Mouse (Mus musculus): ENCODE measurements around the gene Serpina10. TPM values are rescaled to one million over a fixed set of nuclear protein-coding genes. Genes with fewer than 3 reads are reported as not detected.
"Not testable (repeated sequence)": the region's sequence is repeated elsewhere in the genome, so short reads cannot be mapped to it uniquely, and the experiment has no call there.

Serpina10 gene
- not detected in 2 replicates for polyA plus RNA-seq (2014; fragmentation: Nextera tagmentation; extraction: Ambion mirVana)

DNA sequence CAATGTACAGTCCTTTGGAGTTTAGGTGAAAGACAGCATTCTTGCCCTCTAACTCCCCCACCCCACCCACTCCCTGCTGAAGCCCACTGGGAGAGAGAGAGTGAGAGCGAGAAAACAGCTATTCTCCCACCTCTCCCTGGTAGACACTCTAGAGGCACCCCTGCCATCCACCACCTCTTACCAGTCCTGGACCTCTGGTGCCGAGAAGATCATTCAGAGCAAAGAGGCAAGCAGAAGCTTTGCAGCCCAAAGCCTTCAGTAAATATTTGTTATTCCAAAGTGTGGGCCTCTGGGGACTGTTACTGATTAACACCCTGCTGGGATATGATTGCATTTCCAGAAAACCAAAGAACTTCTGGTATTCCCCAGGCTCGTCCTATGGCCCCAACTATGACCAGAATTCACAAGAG lies at the start of gene Serpina10:
TSS of gene Serpina10 (minus strand) at position 242 of the 410 bp plus-strand sequence.
- Histone ChIP-seq H3K9ac (ENCODE audit: low read length) (no peak within 1 kb of the TSS), H3K4me3 (ENCODE audit: low read depth, low read length) (no peak within 1 kb of the TSS), H3K27me3 (ENCODE audit: control insufficient read depth, insufficient read depth, low read length) (no peaks in the 10 kb centered on the region), H3K4me1 (replicated peaks; ENCODE audit: control insufficient read depth, insufficient read depth, low read length) (no peaks in the 10 kb centered on the region), H3K4me2 (ENCODE audit: low read depth, low read length, severe bottlenecking) (no peak within 1 kb of the TSS), H3K27ac (ENCODE audit: low read depth, low read length) (no peak within 1 kb of the TSS), H3K9me3 (ENCODE audit: control insufficient read depth, low read length) (no peaks in the 10 kb centered on the region), H3K36me3 (ENCODE audit: control insufficient read depth, insufficient read depth, low read length) (no peaks in the 10 kb centered on the region)
- no peak for DNase-seq (ENCODE audit: low spot score)
- no peak for ATAC-seq (replicated peaks; ENCODE audit: low FRiP score)
- WGBS, result 82% methylated on average over 3 of the region's 3 CpGs

DNA sequence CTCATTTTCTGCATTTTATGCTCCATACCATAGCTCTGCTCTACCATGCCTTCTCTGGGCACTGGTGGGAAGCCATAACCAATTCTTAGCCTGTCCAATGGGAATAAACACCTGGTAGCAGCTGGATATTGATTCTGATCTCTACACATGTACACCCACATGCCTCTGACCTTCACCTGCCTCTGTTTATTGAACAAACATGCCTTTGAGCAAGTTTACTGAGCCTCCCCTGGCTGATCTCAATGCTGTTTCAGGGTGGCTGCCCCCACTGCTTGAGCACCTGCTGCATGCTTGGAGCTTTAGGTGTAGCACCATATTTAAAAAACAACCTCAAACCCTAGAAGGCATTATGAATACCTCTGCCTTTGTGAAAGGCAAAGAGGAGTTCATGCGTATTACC lies 48.6 kb upstream of the Serpina10 start:
- H3K27ac ChIP-seq (ENCODE audit: low read depth, low read length); DNase-seq (ENCODE audit: low spot score); ATAC-seq (replicated peaks; ENCODE audit: low FRiP score); H3K4me2 ChIP-seq (ENCODE audit: low read depth, low read length, severe bottlenecking); H3K4me1 ChIP-seq (replicated peaks; ENCODE audit: control insufficient read depth, insufficient read depth, low read length); H3K9me3 ChIP-seq (ENCODE audit: control insufficient read depth, low read length); H3K36me3 ChIP-seq (ENCODE audit: control insufficient read depth, insufficient read depth, low read length); H3K9ac ChIP-seq (ENCODE audit: low read length); H3K4me3 ChIP-seq (ENCODE audit: low read depth, low read length); H3K27me3 ChIP-seq (ENCODE audit: control insufficient read depth, insufficient read depth, low read length): not testable (repeated sequence)
- WGBS, result 97% methylated on average over 1 of the region's 1 CpGs

DNA sequence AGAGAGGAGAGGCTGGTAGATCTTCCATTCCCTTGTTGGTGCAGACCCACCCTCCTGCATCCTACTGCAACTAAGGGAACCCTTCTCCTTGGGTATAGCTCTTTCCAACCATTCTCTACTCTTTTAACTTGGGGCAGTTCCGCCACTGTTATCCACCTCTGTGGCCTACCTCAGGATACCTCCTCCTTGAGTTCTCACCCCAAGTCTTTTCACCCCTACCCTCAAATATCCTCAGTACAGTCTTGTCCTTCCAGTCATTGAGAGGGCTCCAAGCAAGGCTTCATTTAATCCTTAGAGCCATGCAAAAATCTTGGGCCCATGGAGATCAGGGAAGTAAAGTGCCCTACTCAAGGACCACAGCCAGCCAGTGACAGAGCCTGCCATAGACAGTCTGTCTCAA lies 44.8 kb upstream of the Serpina10 start, which contains the start of gene Serpina16:
TSS of gene Serpina16 (minus strand) at position 101 of the 400 bp plus-strand sequence.
- H3K9me3 ChIP-seq (ENCODE audit: control insufficient read depth, low read length), result no peaks in the 10 kb centered on the region
- H3K4me1 ChIP-seq (replicated peaks; ENCODE audit: control insufficient read depth, insufficient read depth, low read length), result no peaks in the 10 kb centered on the region
- no peaks in the 10 kb centered on the region for H3K36me3 ChIP-seq (ENCODE audit: control insufficient read depth, insufficient read depth, low read length)
- no peak within 1 kb of the TSS for H3K4me3 ChIP-seq (ENCODE audit: low read depth, low read length)
- DNase-seq (ENCODE audit: low spot score), result no peak
- 85% methylated on average over 1 of the region's 1 CpGs for WGBS
- no peak within 1 kb of the TSS for H3K4me2 ChIP-seq (ENCODE audit: low read depth, low read length, severe bottlenecking)
- no peaks in the 10 kb centered on the region for H3K27me3 ChIP-seq (ENCODE audit: control insufficient read depth, insufficient read depth, low read length)
- H3K9ac ChIP-seq (ENCODE audit: low read length), result no peak within 1 kb of the TSS
- H3K27ac ChIP-seq (ENCODE audit: low read depth, low read length), result no peak within 1 kb of the TSS
- ATAC-seq (replicated peaks; ENCODE audit: low FRiP score), result no peak

DNA sequence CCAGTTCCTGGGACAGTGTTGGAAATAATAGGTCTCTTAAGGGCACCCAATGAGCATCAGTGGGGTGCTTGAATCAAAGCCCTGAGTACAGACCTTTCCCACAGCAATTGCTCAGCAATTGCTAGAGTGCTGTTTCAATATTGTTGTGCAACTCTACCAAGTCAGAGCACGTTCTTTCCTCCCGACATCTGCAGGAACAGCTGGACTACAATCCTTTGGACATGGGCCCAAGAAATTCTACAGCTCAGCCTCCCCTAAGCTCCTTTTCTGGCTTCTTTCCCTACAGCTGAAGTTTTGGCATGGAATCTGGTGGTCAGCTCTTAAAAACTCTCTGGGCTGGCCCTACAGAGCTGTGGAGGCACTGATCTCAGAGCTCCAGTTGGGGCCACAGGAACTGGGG lies 41.9 kb upstream of the Serpina10 start:
- no peaks in the 10 kb centered on the region for H3K27me3 ChIP-seq (ENCODE audit: control insufficient read depth, insufficient read depth, low read length)
- no peaks in the 10 kb centered on the region for H3K9me3 ChIP-seq (ENCODE audit: control insufficient read depth, low read length)
- WGBS, result 86% methylated on average over 2 of the region's 2 CpGs
- no peak for DNase-seq (ENCODE audit: low spot score)
- H3K9ac ChIP-seq (ENCODE audit: low read length), result no peak overlapping the region
- ATAC-seq (replicated peaks; ENCODE audit: low FRiP score), result no peak
- no peak overlapping the region for H3K27ac ChIP-seq (ENCODE audit: low read depth, low read length)
- no peaks in the 10 kb centered on the region for H3K36me3 ChIP-seq (ENCODE audit: control insufficient read depth, insufficient read depth, low read length)
- H3K4me3 ChIP-seq (ENCODE audit: low read depth, low read length), result no peak overlapping the region
- no peaks in the 10 kb centered on the region for H3K4me1 ChIP-seq (replicated peaks; ENCODE audit: control insufficient read depth, insufficient read depth, low read length)
- H3K4me2 ChIP-seq (ENCODE audit: low read depth, low read length, severe bottlenecking), result no peak overlapping the region

DNA sequence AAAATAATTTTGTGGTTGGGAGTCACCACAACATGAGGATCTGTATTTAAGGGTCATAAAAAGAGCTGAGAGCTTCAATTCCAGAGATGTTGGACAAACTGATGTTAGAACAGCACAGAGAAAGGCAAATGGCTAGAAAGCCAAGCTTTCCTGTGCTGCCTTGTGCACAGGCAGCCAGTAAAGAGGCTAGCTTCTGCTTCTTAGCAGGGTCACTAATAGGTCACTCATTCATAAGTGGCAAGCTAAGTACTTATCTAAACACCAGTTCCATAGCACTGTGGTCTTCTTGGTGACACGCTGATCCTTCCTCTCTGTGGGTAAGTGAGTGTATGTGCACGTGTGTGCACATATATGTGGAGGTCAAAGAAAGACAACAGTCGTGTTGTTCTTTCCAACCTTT lies 40.2 kb upstream of the Serpina10 start:
- Histone ChIP-seq H3K36me3 (ENCODE audit: control insufficient read depth, insufficient read depth, low read length) (no peaks in the 10 kb centered on the region), H3K27ac (ENCODE audit: low read depth, low read length) (no peak overlapping the region), H3K27me3 (ENCODE audit: control insufficient read depth, insufficient read depth, low read length) (no peaks in the 10 kb centered on the region), H3K9ac (ENCODE audit: low read length) (no peak overlapping the region), H3K4me1 (replicated peaks; ENCODE audit: control insufficient read depth, insufficient read depth, low read length) (no peaks in the 10 kb centered on the region), H3K4me3 (ENCODE audit: low read depth, low read length) (no peak overlapping the region), H3K4me2 (ENCODE audit: low read depth, low read length, severe bottlenecking) (no peak overlapping the region), H3K9me3 (ENCODE audit: control insufficient read depth, low read length) (no peaks in the 10 kb centered on the region)
- DNase-seq (ENCODE audit: low spot score) (no peak), ATAC-seq (replicated peaks; ENCODE audit: low FRiP score) (no peak)
- 88% methylated on average over 3 of the region's 3 CpGs for WGBS

DNA sequence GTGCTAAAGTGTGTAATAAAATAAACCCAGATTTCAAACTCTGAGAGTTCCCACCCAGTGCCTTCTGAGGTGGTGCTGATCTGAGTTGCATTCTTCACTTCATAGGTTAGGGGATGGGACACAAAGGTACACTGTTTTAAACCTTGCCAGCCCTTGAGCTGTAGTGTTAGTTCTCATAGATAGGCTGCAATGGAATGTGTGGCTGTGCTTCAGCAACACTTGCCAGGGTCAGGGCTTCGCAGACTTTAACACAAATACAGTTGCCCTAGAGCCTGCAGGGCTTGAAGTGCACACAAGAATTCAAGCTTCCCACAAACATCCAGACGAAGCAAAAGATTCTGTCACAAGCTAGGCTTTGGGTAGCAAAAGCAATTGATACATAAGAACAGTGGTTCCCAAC lies 39.7 kb upstream of the Serpina10 start:
- no peak for ATAC-seq (replicated peaks; ENCODE audit: low FRiP score)
- no peak overlapping the region for H3K4me3 ChIP-seq (ENCODE audit: low read depth, low read length)
- no peak overlapping the region for H3K27ac ChIP-seq (ENCODE audit: low read depth, low read length)
- no peaks in the 10 kb centered on the region for H3K27me3 ChIP-seq (ENCODE audit: control insufficient read depth, insufficient read depth, low read length)
- H3K4me1 ChIP-seq (replicated peaks; ENCODE audit: control insufficient read depth, insufficient read depth, low read length), result no peaks in the 10 kb centered on the region
- 75% methylated on average over 2 of the region's 2 CpGs for WGBS
- no peaks in the 10 kb centered on the region for H3K36me3 ChIP-seq (ENCODE audit: control insufficient read depth, insufficient read depth, low read length)
- H3K9ac ChIP-seq (ENCODE audit: low read length), result no peak overlapping the region
- no peak overlapping the region for H3K4me2 ChIP-seq (ENCODE audit: low read depth, low read length, severe bottlenecking)
- H3K9me3 ChIP-seq (ENCODE audit: control insufficient read depth, low read length), result no peaks in the 10 kb centered on the region
- no peak for DNase-seq (ENCODE audit: low spot score)

DNA sequence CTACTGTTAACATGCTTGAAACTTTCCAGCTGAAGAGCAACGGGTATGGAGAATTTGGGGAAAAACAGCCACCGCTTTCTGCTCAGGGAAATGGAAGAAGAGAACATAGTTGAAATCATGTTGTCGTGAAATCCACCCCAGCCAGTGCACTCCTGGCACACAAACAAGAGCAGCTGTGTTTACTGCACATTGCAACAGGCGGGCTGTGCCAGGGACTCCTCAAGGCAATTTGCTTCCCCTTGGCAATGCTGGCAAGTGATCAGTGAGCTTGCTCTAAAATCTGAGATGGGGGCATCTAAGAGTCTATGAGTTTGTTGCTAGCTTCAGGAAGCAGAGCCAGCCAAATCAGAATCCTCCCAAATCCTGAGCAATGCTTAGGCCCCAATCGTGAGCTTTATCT lies 39.1 kb upstream of the Serpina10 start:
- 91% methylated on average over 5 of the region's 5 CpGs for WGBS
- no peak overlapping the region for H3K4me3 ChIP-seq (ENCODE audit: low read depth, low read length)
- no peak overlapping the region for H3K27ac ChIP-seq (ENCODE audit: low read depth, low read length)
- H3K9ac ChIP-seq (ENCODE audit: low read length), result no peak overlapping the region
- no peak overlapping the region for H3K4me2 ChIP-seq (ENCODE audit: low read depth, low read length, severe bottlenecking)
- ATAC-seq (replicated peaks; ENCODE audit: low FRiP score), result no peak
- no peak for DNase-seq (ENCODE audit: low spot score)
- H3K9me3 ChIP-seq (ENCODE audit: control insufficient read depth, low read length), result no peaks in the 10 kb centered on the region
- no peaks in the 10 kb centered on the region for H3K27me3 ChIP-seq (ENCODE audit: control insufficient read depth, insufficient read depth, low read length)
- no peaks in the 10 kb centered on the region for H3K36me3 ChIP-seq (ENCODE audit: control insufficient read depth, insufficient read depth, low read length)
- H3K4me1 ChIP-seq (replicated peaks; ENCODE audit: control insufficient read depth, insufficient read depth, low read length), result no peaks in the 10 kb centered on the region

DNA sequence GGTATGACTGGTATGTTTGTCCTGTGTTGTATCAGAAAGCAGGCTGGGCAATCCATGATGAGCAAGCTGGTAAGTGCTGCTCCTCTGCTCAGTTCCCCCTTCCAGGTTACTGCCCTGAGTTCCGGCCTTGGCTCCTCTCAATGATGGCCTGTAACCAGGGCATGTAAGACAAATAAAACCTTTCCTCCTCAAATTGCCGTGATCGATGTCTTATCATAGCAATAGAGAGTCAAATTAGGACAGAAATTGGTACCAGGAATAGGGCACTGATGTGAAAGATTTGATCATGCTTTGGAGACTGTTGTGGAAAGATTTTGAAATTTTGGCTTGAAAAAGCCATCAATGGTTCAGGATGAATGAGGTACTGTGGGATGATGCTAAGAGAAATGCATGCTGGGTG lies 34.0 kb upstream of the Serpina10 start:
- H3K27me3 ChIP-seq (ENCODE audit: control insufficient read depth, insufficient read depth, low read length), result no peaks in the 10 kb centered on the region
- 89% methylated on average over 3 of the region's 3 CpGs for WGBS

DNA sequence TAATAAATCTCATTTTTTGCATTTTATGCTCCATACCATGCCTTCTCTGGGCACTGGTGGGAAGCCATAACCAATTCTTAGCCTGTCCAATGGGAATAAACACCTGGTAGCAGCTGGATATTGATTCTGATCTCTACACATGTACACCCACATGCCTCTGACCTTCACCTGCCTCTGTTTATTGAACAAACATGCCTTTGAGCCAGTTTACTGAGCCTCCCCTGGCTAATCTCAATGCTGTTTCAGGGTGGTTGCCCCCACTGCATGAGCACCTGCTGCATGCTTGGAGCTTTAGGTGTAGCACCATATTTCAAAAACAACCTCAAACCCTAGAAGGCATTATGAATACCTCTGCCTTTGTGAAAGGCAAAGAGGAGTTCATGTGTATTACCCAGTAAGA lies 30.8 kb upstream of the Serpina10 start:
- not testable (repeated sequence) for ATAC-seq (replicated peaks; ENCODE audit: low FRiP score); DNase-seq (ENCODE audit: low spot score); H3K4me1 ChIP-seq (replicated peaks; ENCODE audit: control insufficient read depth, insufficient read depth, low read length); H3K27me3 ChIP-seq (ENCODE audit: control insufficient read depth, insufficient read depth, low read length); H3K27ac ChIP-seq (ENCODE audit: low read depth, low read length); H3K4me2 ChIP-seq (ENCODE audit: low read depth, low read length, severe bottlenecking); H3K9ac ChIP-seq (ENCODE audit: low read length); H3K36me3 ChIP-seq (ENCODE audit: control insufficient read depth, insufficient read depth, low read length); H3K9me3 ChIP-seq (ENCODE audit: control insufficient read depth, low read length); H3K4me3 ChIP-seq (ENCODE audit: low read depth, low read length)

More for the DNA sequence above, 34.0 kb upstream of the Serpina10 start:
- Histone ChIP-seq H3K27ac (ENCODE audit: low read depth, low read length) (no peak overlapping the region), H3K4me2 (ENCODE audit: low read depth, low read length, severe bottlenecking) (no peak overlapping the region), H3K4me3 (ENCODE audit: low read depth, low read length) (no peak overlapping the region), H3K4me1 (replicated peaks; ENCODE audit: control insufficient read depth, insufficient read depth, low read length) (no peaks in the 10 kb centered on the region), H3K36me3 (ENCODE audit: control insufficient read depth, insufficient read depth, low read length) (no peaks in the 10 kb centered on the region), H3K9me3 (ENCODE audit: control insufficient read depth, low read length) (no peaks in the 10 kb centered on the region), H3K9ac (ENCODE audit: low read length) (no peak overlapping the region)
- DNase-seq (ENCODE audit: low spot score), result no peak
- ATAC-seq (replicated peaks; ENCODE audit: low FRiP score), result no peak

All from forebrain, embryonic 11.5 days (tissue).